Mouse (Mus musculus) stomach, postnatal 0 days (tissue): Measurements from ENCODE around the gene Sirt2.

Source experiments
- CTCF ChIP-seq: IDR thresholded peaks from 2 replicates; pipeline ENCODE4 v1.5.1; 2016; ENCODE audit warnings: antibody characterized with exemption, low read depth, mild to moderate bottlenecking, moderate library complexity
- EP300 ChIP-seq: optimal IDR thresholded peaks from 2 replicates; pipeline ENCODE3; 2016; ENCODE audit warnings: antibody characterized with exemption

DNA sequence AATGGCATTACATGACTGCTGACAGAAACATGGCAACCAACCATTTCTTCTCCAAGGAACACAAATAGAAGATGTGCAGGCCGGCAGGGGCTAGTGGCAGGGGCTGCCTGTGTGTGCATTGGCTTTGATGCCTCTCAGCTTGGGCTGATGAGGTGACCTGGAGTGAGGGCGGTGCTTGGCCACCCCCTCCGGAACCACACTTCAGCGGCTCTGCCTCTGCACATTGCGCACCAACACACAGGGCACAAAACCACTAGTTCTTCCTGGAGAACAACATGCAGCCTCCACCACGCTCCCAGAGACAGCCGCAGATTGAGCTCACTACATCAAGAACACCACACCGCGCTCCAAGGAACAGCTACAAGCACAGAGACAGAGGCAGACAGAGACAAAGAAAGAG is 49.7 kb downstream of the Sirt2 start:
- TF ChIP-seq EP300: no peak
- no peak for TF ChIP-seq CTCF
